Mouse (Mus musculus): ENCODE data around the gene Gpat3.

- TF ChIP-seq CTCF (IDR thresholded peaks at IDR 0.05; ENCODE audit: control insufficient read depth, insufficient read depth, insufficient read length) (no peak), MYOD1 (IDR thresholded peaks at IDR 0.05; ENCODE audit: control insufficient read depth, insufficient read length, low read depth) (no peak), USF1 (IDR thresholded peaks at IDR 0.05; ENCODE audit: low read depth) (no peak), MAX (IDR thresholded peaks at IDR 0.05) (no peak), CEBPB (IDR thresholded peaks at IDR 0.05; ENCODE audit: low read depth) (no peak), MYOG (IDR thresholded peaks at IDR 0.05; ENCODE audit: control insufficient read depth, extremely low read depth, insufficient read length) (no peak), FOSL1 (IDR thresholded peaks at IDR 0.05; ENCODE audit: insufficient read depth, low read length, poor library complexity, severe bottlenecking) (no peak)
These were observed 25.7 kb upstream of the Gpat3 start for GRCm38 (mm10) chr5:100819568-100820480.

Measured in C2C12 (cell line).